Mouse (Mus musculus): ENCODE results near the gene Efna3. TPM values are rescaled to one million over a fixed set of nuclear protein-coding genes. Genes with fewer than 3 reads are reported as not detected.

The Efna3 gene
- polyA plus RNA-seq, 1 experiment: 3.7 TPM

DNA sequence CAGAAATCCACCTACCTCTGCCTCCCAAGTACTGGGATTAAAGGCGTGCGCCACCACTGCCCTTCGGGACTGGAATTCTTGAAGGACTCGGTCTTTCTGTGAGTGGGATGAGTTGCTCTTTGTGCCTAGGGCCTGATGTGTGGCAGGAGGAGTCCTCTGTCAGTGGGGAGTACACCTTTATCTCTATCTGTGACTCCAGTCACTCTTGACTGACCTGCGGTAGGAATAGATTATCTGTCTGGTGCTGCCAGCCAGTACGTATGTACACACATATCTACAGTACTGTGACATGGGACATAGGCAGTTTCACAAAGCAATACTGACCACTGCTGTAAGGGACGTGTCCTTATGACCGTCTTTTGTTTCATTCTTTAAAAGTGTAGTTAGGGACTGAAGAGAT, 3.1 kb upstream of the Efna3 start:
- H3K4me1 ChIP-seq (replicated peaks; ENCODE audit: control insufficient read depth, insufficient read depth, low read length): peaks cover 20% of the 10 kb centered on the region
- no peaks in the 10 kb centered on the region for H3K36me3 ChIP-seq (ENCODE audit: control insufficient read depth, insufficient read depth, low read length)
- peaks cover 23% of the 10 kb centered on the region for H3K27me3 ChIP-seq (ENCODE audit: control insufficient read depth, insufficient read depth, low read length)
- H3K27ac ChIP-seq (ENCODE audit: control insufficient read depth, insufficient read depth, low read length): no peak overlapping the region
- DNase-seq: no peak
- TF ChIP-seq CTCF (IDR thresholded peaks at IDR 0.05; ENCODE audit: borderline replicate concordance, control insufficient read depth, extremely low read depth, insufficient read depth, low read length, poor library complexity): no peak
- TF ChIP-seq POLR2A (IDR thresholded peaks at IDR 0.05; ENCODE audit: control insufficient read depth, extremely low read depth, insufficient read depth, low read length, poor library complexity): no peak
- H3K4me3 ChIP-seq (ENCODE audit: control insufficient read depth, insufficient read depth, low read length): no peak overlapping the region
- WGBS: 97% methylated on average over 8 of the region's 8 CpGs

DNA sequence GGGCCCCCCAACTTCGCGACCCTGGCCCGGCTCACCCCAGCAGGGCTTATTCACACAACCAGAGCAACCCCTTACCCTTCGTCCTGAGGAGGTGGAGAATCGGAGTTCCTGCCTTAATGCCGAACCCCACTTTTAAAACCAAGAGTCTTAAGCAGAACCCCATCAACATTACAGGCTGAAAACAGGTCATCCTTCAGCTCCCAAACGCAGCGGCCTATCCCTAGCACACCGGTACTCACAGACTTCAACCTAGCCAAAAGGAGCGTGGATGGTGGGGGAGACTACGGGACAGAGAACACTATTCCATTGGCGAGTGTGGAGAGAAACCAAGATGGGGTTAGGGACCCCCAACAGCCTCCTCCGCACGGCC, 649 bp downstream of the Efna3 start:
- no peak overlapping the region for H3K27ac ChIP-seq (ENCODE audit: control insufficient read depth, insufficient read depth, low read length)
- no peaks in the 10 kb centered on the region for H3K36me3 ChIP-seq (ENCODE audit: control insufficient read depth, insufficient read depth, low read length)
- H3K4me3 ChIP-seq (ENCODE audit: control insufficient read depth, insufficient read depth, low read length): peak overlapping the region; percentile 29
- H3K27me3 ChIP-seq (ENCODE audit: control insufficient read depth, insufficient read depth, low read length): peaks cover 48% of the 10 kb centered on the region
- H3K4me1 ChIP-seq (replicated peaks; ENCODE audit: control insufficient read depth, insufficient read depth, low read length): peaks cover 39% of the 10 kb centered on the region
- TF ChIP-seq CTCF (IDR thresholded peaks at IDR 0.05; ENCODE audit: borderline replicate concordance, control insufficient read depth, extremely low read depth, insufficient read depth, low read length, poor library complexity) (no peak), POLR2A (IDR thresholded peaks at IDR 0.05; ENCODE audit: control insufficient read depth, extremely low read depth, insufficient read depth, low read length, poor library complexity) (no peak)
- no peak for DNase-seq
- 5% methylated on average over 14 of the region's 14 CpGs for whole genome bisulfite sequencing

DNA sequence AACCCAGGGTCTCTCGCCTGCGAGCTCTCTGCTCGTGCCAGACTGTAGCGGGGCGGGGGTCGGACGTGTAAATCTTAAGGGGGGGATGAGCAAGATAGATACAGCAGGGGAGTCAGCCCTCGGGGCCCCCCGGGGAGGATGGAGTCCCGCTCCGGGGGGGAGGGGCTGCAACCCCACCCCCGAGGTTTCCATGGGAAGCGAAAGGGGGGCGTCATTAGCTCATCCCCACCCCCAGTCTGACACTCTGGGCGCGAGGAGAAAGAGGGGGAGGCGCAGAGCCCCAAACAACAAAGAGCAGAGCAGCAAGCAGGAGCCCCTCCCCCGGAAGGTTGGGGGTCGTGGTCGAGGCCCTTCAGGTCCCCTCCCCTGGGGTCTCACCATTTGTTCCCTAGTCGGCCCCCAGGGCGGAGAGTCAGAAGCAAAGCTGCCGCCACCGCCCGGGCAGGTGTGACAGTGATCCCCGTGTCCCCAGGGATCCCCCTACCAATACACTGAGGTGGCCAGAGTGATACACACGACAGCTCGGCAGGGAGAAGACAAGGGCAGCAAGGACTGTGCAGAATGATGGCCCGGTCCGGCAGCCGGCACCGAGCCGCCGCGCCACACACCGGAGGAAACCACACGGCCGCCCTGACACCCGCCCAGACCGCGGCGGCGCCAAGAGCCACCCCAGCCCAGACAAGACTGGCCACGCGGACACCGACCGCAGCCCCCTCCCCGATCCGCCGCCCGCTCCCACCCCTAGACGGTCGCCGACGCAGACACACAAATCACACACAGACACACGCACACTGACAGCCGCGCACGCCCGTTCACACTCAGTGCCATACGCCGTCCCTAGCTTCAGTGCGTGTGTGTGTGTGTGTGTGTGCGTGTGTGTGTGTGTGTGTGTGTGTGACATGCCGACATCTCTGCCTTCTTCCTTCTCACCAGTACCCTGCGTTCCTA, 1.3 kb downstream of the Efna3 start:
- peaks cover 48% of the 10 kb centered on the region for H3K27me3 ChIP-seq (ENCODE audit: control insufficient read depth, insufficient read depth, low read length)
- no peak overlapping the region for H3K27ac ChIP-seq (ENCODE audit: control insufficient read depth, insufficient read depth, low read length)
- TF ChIP-seq POLR2A (IDR thresholded peaks at IDR 0.05; ENCODE audit: control insufficient read depth, extremely low read depth, insufficient read depth, low read length, poor library complexity): no peak
- TF ChIP-seq CTCF (IDR thresholded peaks at IDR 0.05; ENCODE audit: borderline replicate concordance, control insufficient read depth, extremely low read depth, insufficient read depth, low read length, poor library complexity): no peak
- DNase-seq: no peak
- peaks cover 40% of the 10 kb centered on the region for H3K4me1 ChIP-seq (replicated peaks; ENCODE audit: control insufficient read depth, insufficient read depth, low read length)
- 4% methylated on average over 65 of the region's 66 CpGs for WGBS
- H3K4me3 ChIP-seq (ENCODE audit: control insufficient read depth, insufficient read depth, low read length): 0 out of 2 replicates have a peak overlapping the region, but pooled peaks have one; percentile 29
- no peaks in the 10 kb centered on the region for H3K36me3 ChIP-seq (ENCODE audit: control insufficient read depth, insufficient read depth, low read length)

DNA sequence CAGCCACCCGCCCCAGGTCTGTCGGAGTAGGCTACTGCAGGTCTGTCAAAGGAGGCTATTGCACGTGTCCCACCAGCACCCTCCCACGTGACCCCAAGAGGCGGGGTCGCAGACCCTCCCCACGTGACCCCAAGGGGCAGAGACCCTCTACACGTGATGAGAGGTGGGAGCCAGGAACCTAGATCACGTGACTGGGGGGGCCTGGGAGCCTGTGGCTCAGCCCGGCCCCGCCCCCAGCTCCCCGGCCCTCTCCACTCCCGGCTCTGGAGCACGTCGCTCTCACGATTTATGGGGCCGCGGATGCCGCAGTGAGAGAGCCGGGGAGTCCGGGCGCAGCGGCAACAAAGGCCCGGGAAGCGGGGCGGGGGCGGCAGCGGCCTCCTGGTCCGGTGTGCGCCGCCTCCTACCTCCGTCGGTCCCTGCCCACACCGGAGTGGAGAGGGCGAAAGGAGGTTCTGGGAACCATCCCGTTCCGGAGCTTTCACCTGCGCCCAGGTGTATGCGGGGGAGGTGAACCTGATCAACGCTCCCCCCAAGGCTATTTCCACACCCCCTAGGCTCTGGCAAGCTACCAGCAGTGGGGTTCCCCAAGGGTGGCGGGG, 2.1 kb downstream of the Efna3 start:
- H3K36me3 ChIP-seq (ENCODE audit: control insufficient read depth, insufficient read depth, low read length): no peaks in the 10 kb centered on the region
- H3K4me1 ChIP-seq (replicated peaks; ENCODE audit: control insufficient read depth, insufficient read depth, low read length): peaks cover 47% of the 10 kb centered on the region
- no peak for TF ChIP-seq CTCF (IDR thresholded peaks at IDR 0.05; ENCODE audit: borderline replicate concordance, control insufficient read depth, extremely low read depth, insufficient read depth, low read length, poor library complexity)
- TF ChIP-seq POLR2A (IDR thresholded peaks at IDR 0.05; ENCODE audit: control insufficient read depth, extremely low read depth, insufficient read depth, low read length, poor library complexity): no peak
- H3K27me3 ChIP-seq (ENCODE audit: control insufficient read depth, insufficient read depth, low read length): peaks cover 54% of the 10 kb centered on the region
- no peak overlapping the region for H3K27ac ChIP-seq (ENCODE audit: control insufficient read depth, insufficient read depth, low read length)
- no peak overlapping the region for H3K4me3 ChIP-seq (ENCODE audit: control insufficient read depth, insufficient read depth, low read length)
- peak; percentile 13 for DNase-seq
- 2% methylated on average over 41 of the region's 41 CpGs for WGBS

DNA sequence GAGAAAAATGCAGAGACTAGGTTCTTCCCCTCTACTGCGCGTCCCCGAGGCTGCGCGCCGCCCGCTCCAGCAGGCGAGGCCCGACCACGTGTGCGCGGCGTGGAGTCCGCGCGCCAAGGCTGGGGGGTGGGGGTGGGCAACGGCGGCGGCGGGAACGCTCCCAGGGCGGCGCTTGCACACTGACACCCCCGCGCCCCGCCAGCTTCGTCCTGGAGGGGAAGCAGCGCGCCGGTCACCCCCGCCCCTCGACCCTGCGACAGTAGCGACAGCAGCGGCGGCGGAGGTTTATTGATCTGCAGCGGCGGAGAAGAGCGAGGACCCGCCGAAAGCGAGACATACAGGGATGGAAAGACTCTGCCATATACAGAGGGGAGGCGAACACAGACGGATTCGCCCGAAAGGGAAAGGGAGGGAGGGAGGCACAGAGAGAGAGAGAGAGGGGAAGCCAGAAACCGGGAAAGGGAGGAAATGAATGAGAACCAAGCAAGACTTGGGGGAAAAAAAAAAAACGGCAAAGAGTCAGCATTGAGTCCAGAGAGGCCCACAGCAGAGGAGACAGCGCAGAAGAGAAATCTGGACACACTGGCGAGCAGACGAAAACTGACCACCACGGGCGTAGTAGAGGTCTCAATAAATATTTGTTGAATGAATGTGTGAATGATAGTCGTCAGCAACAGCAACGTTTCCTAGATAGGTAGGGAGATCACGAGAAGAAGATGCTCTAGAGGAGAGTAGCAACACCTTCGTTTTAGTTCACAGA, 3.0 kb downstream of the Efna3 start:
- H3K4me1 ChIP-seq (replicated peaks; ENCODE audit: control insufficient read depth, insufficient read depth, low read length): peaks cover 47% of the 10 kb centered on the region
- H3K4me3 ChIP-seq (ENCODE audit: control insufficient read depth, insufficient read depth, low read length): no peak overlapping the region
- WGBS: 4% methylated on average over 58 of the region's 58 CpGs
- no peaks in the 10 kb centered on the region for H3K36me3 ChIP-seq (ENCODE audit: control insufficient read depth, insufficient read depth, low read length)
- DNase-seq: peak; percentile 10
- TF ChIP-seq CTCF (IDR thresholded peaks at IDR 0.05; ENCODE audit: borderline replicate concordance, control insufficient read depth, extremely low read depth, insufficient read depth, low read length, poor library complexity) (no peak), POLR2A (IDR thresholded peaks at IDR 0.05; ENCODE audit: control insufficient read depth, extremely low read depth, insufficient read depth, low read length, poor library complexity) (no peak)
- H3K27me3 ChIP-seq (ENCODE audit: control insufficient read depth, insufficient read depth, low read length): peaks cover 54% of the 10 kb centered on the region
- H3K27ac ChIP-seq (ENCODE audit: control insufficient read depth, insufficient read depth, low read length): no peak overlapping the region

DNA sequence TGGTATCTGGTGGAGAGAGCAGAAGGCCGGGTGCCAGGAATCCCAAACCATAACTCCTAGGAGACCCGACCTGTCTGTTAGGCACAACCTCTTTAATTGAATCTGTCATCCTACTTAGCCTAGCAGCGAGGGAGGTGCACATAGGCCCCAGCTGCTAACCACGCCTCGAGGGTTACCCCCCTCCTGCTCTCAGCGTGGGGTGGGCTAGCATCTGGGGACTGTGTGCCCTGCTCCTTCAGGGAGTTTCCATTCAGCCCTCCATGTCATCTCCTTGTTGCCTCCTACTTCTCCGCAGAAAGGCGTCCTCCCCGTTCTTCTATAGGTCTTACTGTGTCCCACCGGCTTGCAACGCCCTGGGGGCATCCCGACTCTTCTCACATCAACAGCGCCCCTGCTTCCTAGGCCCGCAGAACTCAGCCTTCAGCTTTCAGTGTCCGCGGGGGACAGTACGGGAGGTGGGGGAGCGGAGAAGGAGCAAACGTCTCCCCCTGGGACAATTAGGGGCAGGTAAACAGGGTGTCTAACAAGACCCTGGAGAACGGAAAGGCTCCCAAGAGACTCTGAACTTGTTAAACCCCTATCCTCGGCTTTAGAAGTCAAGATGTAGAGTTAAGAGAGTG, 3.7 kb downstream of the Efna3 start:
- 28% methylated on average over 21 of the region's 21 CpGs for WGBS
- TF ChIP-seq POLR2A (IDR thresholded peaks at IDR 0.05; ENCODE audit: control insufficient read depth, extremely low read depth, insufficient read depth, low read length, poor library complexity): no peak
- Histone ChIP-seq H3K4me1 (replicated peaks; ENCODE audit: control insufficient read depth, insufficient read depth, low read length) (peaks cover 47% of the 10 kb centered on the region), H3K27me3 (ENCODE audit: control insufficient read depth, insufficient read depth, low read length) (peaks cover 54% of the 10 kb centered on the region), H3K36me3 (ENCODE audit: control insufficient read depth, insufficient read depth, low read length) (no peaks in the 10 kb centered on the region), H3K27ac (ENCODE audit: control insufficient read depth, insufficient read depth, low read length) (no peak overlapping the region), H3K4me3 (ENCODE audit: control insufficient read depth, insufficient read depth, low read length) (no peak overlapping the region)
- DNase-seq: no peak

All from thymus, adult 2 months (tissue).